Mouse (Mus musculus) spleen, adult 2 months (tissue): Measurements from ENCODE around the gene Map3k7cl.

ENCODE experiments used
- CTCF ChIP-seq: fragments of 200-500 bp; IDR thresholded peaks from 2 replicates; pipeline ENCODE4 v1.5.1; 2011; ENCODE audit warnings: mild to moderate bottlenecking, inconsistent platforms; ENCODE audit not compliant: insufficient read depth, insufficient read length, insufficient replicate concordance; ENCODE audit errors: extremely low read depth
- POLR2A ChIP-seq: fragments of 200-500 bp; IDR thresholded peaks from 2 replicates; pipeline ENCODE4 v1.6.1; 2011; ENCODE audit warnings: low read depth, low read length, inconsistent platforms

DNA sequence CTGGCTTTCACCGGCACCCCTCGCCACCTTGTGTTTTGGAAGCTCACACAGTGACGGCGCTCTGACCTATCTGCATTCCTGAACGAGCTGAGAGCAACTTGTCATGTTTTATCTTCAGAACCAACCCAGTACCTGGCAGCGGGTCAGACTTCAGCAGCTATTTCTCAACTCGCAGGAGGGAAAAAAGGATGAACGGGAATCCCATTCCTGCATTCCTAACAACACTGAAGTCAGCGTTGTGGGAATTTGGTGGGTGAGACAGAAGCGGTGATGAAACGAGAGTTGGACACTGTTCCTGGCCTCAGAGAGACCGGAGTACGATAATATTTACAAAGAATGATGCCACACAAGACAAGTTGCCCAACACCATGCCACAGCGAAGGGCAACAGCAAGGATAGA is 58.3 kb downstream of the Map3k7cl start:
- no peak for TF ChIP-seq CTCF
- TF ChIP-seq POLR2A: no peak
